Mouse (Mus musculus) MEL (cell line): ENCODE data around the gene Rras2. TPM values are rescaled to one million over a fixed set of nuclear protein-coding genes. Genes with fewer than 3 reads are reported as not detected.

ENCODE experiments used
- DNase-seq: peaks from one replicate; pipeline ENCODE4 v3.0.0; 2011; ENCODE audit warnings: low read depth, low spot score
- H3K27ac ChIP-seq: 2 replicates; pipeline ENCODE4 v1.5.1; 2012; ENCODE audit warnings: low read depth, mild to moderate bottlenecking, control low read depth, low read length, moderate library complexity; ENCODE audit not compliant: control insufficient read depth
- H3K27me3 ChIP-seq, 2 experiments: fragments of 150-350 bp in 1 of 2; sonication (generic) in 1 of 2; 2 replicates each; pipeline ENCODE4 v1.6.1; 2012; ENCODE audit warnings: low read length in 2 of 2, mild to moderate bottlenecking in 2 of 2, improper control_type of control experiment in 1 of 2, moderate library complexity in 1 of 2; ENCODE audit not compliant: insufficient read depth in 2 of 2, control insufficient read depth in 1 of 2
- H3K36me3 ChIP-seq, 2 experiments: 2 replicates each; pipeline ENCODE4 v1.6.1; 2012 to 2014; ENCODE audit warnings: low read length in 2 of 2, improper control_type of control experiment in 1 of 2, inconsistent platforms in 1 of 2, mild to moderate bottlenecking in 1 of 2; ENCODE audit not compliant: insufficient read depth in 2 of 2, control insufficient read depth in 1 of 2
- H3K4me1 ChIP-seq, 2 experiments: fragments of 150-350 bp in 1 of 2; sonication (generic) in 1 of 2; 2 replicates each; pipeline ENCODE4 v1.6.1; 2012; ENCODE audit warnings: low read length in 2 of 2, improper control_type of control experiment in 1 of 2, mild to moderate bottlenecking in 1 of 2; ENCODE audit not compliant: insufficient read depth in 2 of 2, control insufficient read depth in 1 of 2
- H3K4me3 ChIP-seq, 2 experiments: fragments of 150-350 bp in 1 of 2; sonication (generic) in 1 of 2; 2 replicates each; pipeline ENCODE4 v1.5.1; 2012; ENCODE audit warnings: low read depth in 2 of 2, low read length in 2 of 2, mild to moderate bottlenecking in 2 of 2, moderate library complexity in 2 of 2, control low read depth in 1 of 2, improper control_type of control experiment in 1 of 2; ENCODE audit not compliant: control insufficient read depth in 1 of 2, insufficient read depth in 1 of 2
- H3K79me2 ChIP-seq: 2 replicates; pipeline ENCODE4 v1.6.1; 2012; ENCODE audit warnings: mild to moderate bottlenecking, low read length, moderate library complexity; ENCODE audit not compliant: control insufficient read depth, poor library complexity, insufficient read depth
- H3K9ac ChIP-seq: 2 replicates; pipeline ENCODE4 v1.6.1; 2012; ENCODE audit warnings: low read depth, mild to moderate bottlenecking, control low read depth, low read length, moderate library complexity; ENCODE audit not compliant: control insufficient read depth, poor library complexity, severe bottlenecking
- H3K9me3 ChIP-seq: fragments of 150-350 bp; sonication (generic); replicated peaks from 2 replicates; pipeline ENCODE4 v1.6.1; 2012; ENCODE audit warnings: mild to moderate bottlenecking, low read length, improper control_type of control experiment, moderate library complexity; ENCODE audit not compliant: insufficient read depth
- CHD1 ChIP-seq: IDR thresholded peaks from 2 replicates; pipeline ENCODE4 v1.6.1; 2012; ENCODE audit warnings: low read depth, mild to moderate bottlenecking, inconsistent platforms, low read length, improper control_type of control experiment
- CHD2 ChIP-seq: IDR thresholded peaks from 2 replicates; pipeline ENCODE4 v1.6.1; 2011; ENCODE audit warnings: low read length, improper control_type of control experiment
- E2F4 ChIP-seq: IDR thresholded peaks from 2 replicates; pipeline ENCODE4 v1.6.1; 2011; ENCODE audit warnings: low read depth, low read length, improper control_type of control experiment, borderline replicate concordance
- ELF1 ChIP-seq: IDR thresholded peaks from 2 replicates; pipeline ENCODE4 v1.6.1; 2014; ENCODE audit warnings: low read depth, mild to moderate bottlenecking, inconsistent platforms, low read length, improper control_type of control experiment, moderate library complexity
- GATA1 ChIP-seq: IDR thresholded peaks from 2 replicates; pipeline ENCODE4 v1.6.1; 2011; ENCODE audit warnings: low read depth, low read length, improper control_type of control experiment
- JUND ChIP-seq: IDR thresholded peaks from 2 replicates; pipeline ENCODE4 v1.6.1; 2011; ENCODE audit warnings: low read depth, mild to moderate bottlenecking, improper control_type of control experiment, low read length
- KAT2A ChIP-seq: conservative IDR thresholded peaks from 2 replicates; pipeline ENCODE4 v1.6.1; 2012; ENCODE audit warnings: low read depth, low read length, improper control_type of control experiment, inconsistent platforms
- MAFK ChIP-seq: IDR thresholded peaks from 2 replicates; pipeline ENCODE4 v1.6.1; 2011; ENCODE audit warnings: low read depth, mild to moderate bottlenecking, low read length, improper control_type of control experiment, borderline replicate concordance
- MEF2A ChIP-seq: IDR thresholded peaks from 2 replicates; pipeline ENCODE4 v1.6.1; 2014; ENCODE audit warnings: low read depth, mild to moderate bottlenecking, inconsistent platforms, low read length, improper control_type of control experiment; ENCODE audit not compliant: poor library complexity, insufficient replicate concordance, severe bottlenecking; ENCODE audit errors: extremely low read depth
- MXI1 ChIP-seq: IDR thresholded peaks from 2 replicates; pipeline ENCODE4 v1.6.1; 2011; ENCODE audit warnings: mild to moderate bottlenecking, low read depth, low read length, improper control_type of control experiment
- MYB ChIP-seq: IDR thresholded peaks from 2 replicates; pipeline ENCODE4 v1.6.1; 2011; ENCODE audit warnings: mild to moderate bottlenecking, low read depth, low read length, improper control_type of control experiment
- NRF1 ChIP-seq: IDR thresholded peaks from 2 replicates; pipeline ENCODE4 v1.6.1; 2014; ENCODE audit warnings: low read depth, mild to moderate bottlenecking, inconsistent platforms, low read length, improper control_type of control experiment, moderate library complexity; ENCODE audit not compliant: poor library complexity, insufficient read depth, severe bottlenecking
- POLR2A ChIP-seq, 2 experiments: IDR thresholded peaks; 2 replicates each; pipeline ENCODE4 v1.6.1; 2011 to 2012; ENCODE audit warnings: low read length in 2 of 2, mild to moderate bottlenecking in 2 of 2, control low read depth in 1 of 2, improper control_type of control experiment in 1 of 2, low read depth in 1 of 2, moderate library complexity in 1 of 2; ENCODE audit not compliant: control insufficient read depth in 1 of 2, insufficient read depth in 1 of 2, poor library complexity in 1 of 2
- POLR2AphosphoS2 ChIP-seq: IDR thresholded peaks from 2 replicates; pipeline ENCODE4 v1.6.1; 2011; ENCODE audit warnings: low read length, improper control_type of control experiment
- RAD21 ChIP-seq: IDR thresholded peaks from 2 replicates; pipeline ENCODE4 v1.6.1; 2011; ENCODE audit warnings: mild to moderate bottlenecking, low read depth, low read length, improper control_type of control experiment
- SMC3 ChIP-seq: IDR thresholded peaks from 2 replicates; pipeline ENCODE4 v1.6.1; 2011; ENCODE audit warnings: low read depth, low read length, improper control_type of control experiment
- TBP ChIP-seq: IDR thresholded peaks from 2 replicates; pipeline ENCODE4 v1.8.0; 2011; ENCODE audit warnings: low read depth, low read length, improper control_type of control experiment
- TCF12 ChIP-seq: IDR thresholded peaks from 2 replicates; pipeline ENCODE4 v1.6.1; 2014; ENCODE audit warnings: low read depth, mild to moderate bottlenecking, inconsistent platforms, low read length, improper control_type of control experiment, moderate library complexity
- USF1 ChIP-seq: IDR thresholded peaks from 2 replicates; pipeline ENCODE4 v1.6.1; 2014; ENCODE audit warnings: low read depth, mild to moderate bottlenecking, inconsistent platforms, low read length, improper control_type of control experiment, moderate library complexity
- ZC3H11A ChIP-seq: IDR thresholded peaks from 2 replicates; pipeline ENCODE4 v1.6.1; 2012; ENCODE audit warnings: low read depth, mild to moderate bottlenecking, inconsistent platforms, low read length, improper control_type of control experiment
- ZKSCAN1 ChIP-seq: IDR thresholded peaks from 2 replicates; pipeline ENCODE4 v1.6.1; 2012; ENCODE audit warnings: low read depth, mild to moderate bottlenecking, inconsistent platforms, low read length, improper control_type of control experiment, moderate library complexity
- ZNF384 ChIP-seq: IDR thresholded peaks from 2 replicates; pipeline ENCODE4 v1.6.1; 2012; ENCODE audit warnings: low read depth, mild to moderate bottlenecking, inconsistent platforms, low read length, improper control_type of control experiment
- polyA plus RNA-seq, 2 experiments: library from polyadenylated mRNA; stranded (reverse) in 1 of 2; unstranded in 1 of 2; fragments of >175 nt in 1 of 2; fragments of >200 nt in 1 of 2; gene quantifications; 2 replicates each; pipeline versions ENCODE4 v1.2.1 to v1.2.4; 2012; ENCODE audit warnings: low replicate concordance in 2 of 2, low read depth in 1 of 2; ENCODE audit not compliant: insufficient read length in 2 of 2, insufficient read depth in 1 of 2, missing spikeins in 1 of 2
- total RNA-seq: library from RNA; depleted of rRNA; stranded (reverse); fragments of 300-350 nt; gene quantifications from 2 replicates; pipeline ENCODE4 v1.2.3, GENCODE M21; 2012

Rras2 gene
- total and polyA plus RNA-seq, 3 experiments: not detected

DNA sequence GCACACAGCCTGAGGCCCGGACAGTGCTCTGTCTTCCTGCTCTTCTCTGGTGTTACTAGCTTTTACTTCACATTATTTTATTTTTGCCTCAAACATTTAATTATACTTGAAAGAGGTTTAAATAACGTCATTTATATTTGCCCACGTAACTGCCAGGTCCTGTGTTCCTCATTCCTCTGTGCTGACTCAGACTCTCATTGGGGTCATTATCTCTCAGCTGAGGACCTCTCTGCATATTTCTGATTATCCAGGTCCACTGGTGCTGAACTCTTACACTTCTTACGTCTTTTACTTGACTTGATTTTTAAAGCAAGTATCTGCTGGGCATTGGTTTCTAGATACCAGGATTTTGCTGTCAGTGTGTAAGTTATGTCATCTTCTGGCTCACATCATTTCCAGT, 63.9 kb downstream of the Rras2 start:
- no peaks in the 10 kb centered on the region for H3K27me3 ChIP-seq
- H3K27ac ChIP-seq: no peak overlapping the region
- no peaks in the 10 kb centered on the region for H3K36me3 ChIP-seq
- DNase-seq: no peak
- H3K9ac ChIP-seq: no peak overlapping the region
- H3K4me3 ChIP-seq: no peak overlapping the region
- TF ChIP-seq ELF1 (no peak), TCF12 (no peak), USF1 (no peak), TBP (no peak), RAD21 (no peak), GATA1 (no peak), ZNF384 (no peak), CHD1 (no peak), POLR2A (IDR thresholded peaks at IDR 0.05; ENCODE audit: control insufficient read depth in 1 of 2, insufficient read depth in 1 of 2, low read depth in 1 of 2, low read length in 2 of 2, poor library complexity in 1 of 2) (no peak), MAFK (no peak), CHD2 (no peak), MYB (no peak), ZC3H11A (no peak), E2F4 (no peak), NRF1 (no peak), MXI1 (no peak)
- no peaks in the 10 kb centered on the region for H3K79me2 ChIP-seq
- no peaks in the 10 kb centered on the region for H3K9me3 ChIP-seq
- H3K4me1 ChIP-seq: no peaks in the 10 kb centered on the region

DNA sequence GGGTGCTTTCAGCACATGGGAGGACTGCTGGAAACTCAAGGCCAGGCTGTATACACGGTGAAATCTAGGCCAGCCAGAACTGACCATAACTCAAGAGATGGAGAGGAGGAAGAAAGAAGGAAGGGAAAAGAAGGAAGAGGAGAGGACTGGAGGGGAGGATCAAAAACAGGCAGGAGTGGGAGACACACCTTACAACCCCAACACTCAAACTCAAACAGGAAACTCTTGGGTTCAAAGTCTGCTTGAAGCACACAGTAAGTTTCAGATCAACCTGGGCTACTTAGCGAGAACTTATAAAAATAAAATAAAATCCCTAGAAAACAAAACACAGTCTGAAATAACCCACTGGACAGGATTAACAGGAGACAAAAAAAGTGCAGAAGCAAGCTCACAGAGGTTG, 71.8 kb downstream of the Rras2 start:
- no peaks in the 10 kb centered on the region for H3K36me3 ChIP-seq
- no peaks in the 10 kb centered on the region for H3K4me1 ChIP-seq
- no peaks in the 10 kb centered on the region for H3K27me3 ChIP-seq
- no peak for DNase-seq
- H3K79me2 ChIP-seq: no peaks in the 10 kb centered on the region
- H3K9me3 ChIP-seq: no peaks in the 10 kb centered on the region
- no peak overlapping the region for H3K4me3 ChIP-seq
- H3K27ac ChIP-seq: no peak overlapping the region
- no peak overlapping the region for H3K9ac ChIP-seq
- TF ChIP-seq JUND (no peak), POLR2AphosphoS2 (no peak), SMC3 (no peak), KAT2A (no peak), MEF2A (no peak), ZKSCAN1 (no peak)
- TF ChIP-seq, all 39 proteins: peak for 0
